Mouse (Mus musculus) liver, embryonic 16.5 days (tissue): ENCODE measurements around the gene Tsga10. TPM values are rescaled to one million over a fixed set of nuclear protein-coding genes. Genes with fewer than 3 reads are reported as not detected.

ENCODE experiments used
- ATAC-seq: fragments of 200-750 bp; cut with Nextera tagmentation; 2 replicates; pipeline ENCODE4 v1.8.0; 2017; ENCODE audit warnings: low read depth, mild to moderate bottlenecking, moderate number of reproducible peaks, moderate library complexity
- H3K27ac ChIP-seq: fragments of 300-500 bp; sonication (generic); 2 replicates; pipeline ENCODE4 v1.5.1; 2014; ENCODE audit warnings: mild to moderate bottlenecking, low read length
- H3K27me3 ChIP-seq: fragments of 300-500 bp; sonication (generic); 2 replicates; pipeline ENCODE4 v1.6.1; 2014; ENCODE audit warnings: low read depth, low read length, mixed read lengths; ENCODE audit not compliant: control insufficient read depth, insufficient read depth
- H3K36me3 ChIP-seq: fragments of 300-500 bp; sonication (generic); 2 replicates; pipeline ENCODE4 v1.6.1; 2014; ENCODE audit warnings: mild to moderate bottlenecking; ENCODE audit not compliant: control insufficient read depth, insufficient read depth
- H3K4me1 ChIP-seq: fragments of 300-500 bp; sonication (generic); 2 replicates; pipeline ENCODE4 v1.6.1; 2014; ENCODE audit warnings: low read depth, low read length, mixed read lengths; ENCODE audit not compliant: control insufficient read depth
- H3K4me2 ChIP-seq: fragments of 300-500 bp; sonication (generic); 2 replicates; pipeline ENCODE4 v1.6.1; 2014; ENCODE audit warnings: low read depth, low read length, mixed read lengths
- H3K4me3 ChIP-seq: fragments of 300-500 bp; sonication (generic); 2 replicates; pipeline ENCODE4 v1.5.1; 2014; ENCODE audit warnings: low read depth, mild to moderate bottlenecking, low read length
- H3K9ac ChIP-seq: fragments of 300-500 bp; sonication (generic); 2 replicates; pipeline ENCODE4 v1.6.1; 2014; ENCODE audit warnings: low read depth, low read length
- H3K9me3 ChIP-seq: fragments of 300-500 bp; sonication (generic); replicated peaks from 2 replicates; pipeline ENCODE4 v1.6.1; 2016; ENCODE audit warnings: low read length; ENCODE audit not compliant: control insufficient read depth
- WGBS: fragments of 180-500 bp; shearing (Covaris S2); extraction: QIAGEN DNeasy Blood & Tissue Kit; methylation state at CpG from one replicate; pipeline ENCODE4 v1.1.7; 2014; ENCODE audit not compliant: insufficient replicate concordance; 5-methylcytosine and 5-hydroxymethylcytosine counted together
- polyA plus RNA-seq: library from polyadenylated mRNA; unstranded; fragments of >200 nt; fragmentation: Nextera tagmentation; extraction: Ambion mirVana; gene quantifications from 2 replicates; pipeline ENCODE4 v1.2.1, GENCODE M21; 2015

Tsga10 gene
- 1.1 and 1.4 TPM in 2 replicates for polyA plus RNA-seq

DNA sequence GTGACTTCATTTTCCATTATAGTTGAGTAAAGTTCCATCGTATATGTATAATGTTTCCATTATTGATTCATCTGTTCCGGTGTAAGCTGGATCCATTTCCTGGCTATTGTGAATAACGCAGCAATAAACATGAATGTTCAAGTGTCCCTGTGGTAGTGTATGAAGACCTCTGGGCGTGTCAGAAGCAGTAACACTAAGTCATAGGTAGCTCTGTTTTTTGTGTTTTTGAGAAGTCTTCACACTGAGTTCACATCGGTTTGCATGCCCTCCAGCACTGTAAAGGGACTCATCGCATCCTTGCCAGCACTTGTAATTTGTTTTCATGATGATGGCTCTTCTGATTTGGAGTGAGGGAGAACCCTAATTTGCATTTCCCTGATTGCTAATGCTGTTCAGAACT is at the start of gene Tsga10:
Gene Tsga10, minus strand, starts transcription at position 144 of the 400 bp plus-strand sequence.
- Histone ChIP-seq H3K9ac (peak within 1 kb of the TSS; percentile 87), H3K27ac (peak within 1 kb of the TSS; percentile 92), H3K9me3 (no peaks in the 10 kb centered on the region), H3K4me3 (peak within 1 kb of the TSS; percentile 70), H3K27me3 (no peaks in the 10 kb centered on the region), H3K4me2 (peak within 1 kb of the TSS; percentile 89), H3K4me1 (peaks cover 9% of the 10 kb centered on the region), H3K36me3 (no peaks in the 10 kb centered on the region)
- 78% methylated on average over 6 of the region's 6 CpGs for WGBS
- no peak for ATAC-seq

GRCm38 (mm10) chr1:37912751-37913150 is 46.5 kb upstream of the Tsga10 start:
- H3K27ac ChIP-seq = no peak overlapping the region

GRCm38 (mm10) chr1:37903178-37903577 is 36.9 kb upstream of the Tsga10 start:
- Histone ChIP-seq H3K9ac (no peak overlapping the region), H3K27me3 (no peaks in the 10 kb centered on the region), H3K9me3 (no peaks in the 10 kb centered on the region), H3K36me3 (peaks cover 11% of the 10 kb centered on the region), H3K4me2 (no peak overlapping the region), H3K4me3 (no peak overlapping the region), H3K27ac (no peak overlapping the region), H3K4me1 (no peaks in the 10 kb centered on the region)
- ATAC-seq = no peak
- 30% methylated on average over 6 of the region's 6 CpGs for WGBS

More at GRCm38 (mm10) chr1:37912751-37913150, 46.5 kb upstream of the Tsga10 start:
- Histone ChIP-seq H3K4me2 (no peak overlapping the region), H3K9ac (no peak overlapping the region), H3K9me3 (no peaks in the 10 kb centered on the region), H3K27me3 (no peaks in the 10 kb centered on the region), H3K4me3 (no peak overlapping the region), H3K4me1 (no peaks in the 10 kb centered on the region), H3K36me3 (no peaks in the 10 kb centered on the region)
- WGBS = 59% methylated on average over 2 of the region's 2 CpGs
- ATAC-seq = no peak

GRCm38 (mm10) chr1:37900288-37900687 is 34.1 kb upstream of the Tsga10 start:
- Histone ChIP-seq H3K9ac (no peak overlapping the region), H3K27ac (no peak overlapping the region), H3K4me3 (no peak overlapping the region), H3K4me1 (no peaks in the 10 kb centered on the region), H3K9me3 (no peaks in the 10 kb centered on the region), H3K4me2 (no peak overlapping the region), H3K27me3 (no peaks in the 10 kb centered on the region), H3K36me3 (peaks cover 24% of the 10 kb centered on the region)
- WGBS = 67% methylated on average over 6 of the region's 6 CpGs
- no peak for ATAC-seq

DNA sequence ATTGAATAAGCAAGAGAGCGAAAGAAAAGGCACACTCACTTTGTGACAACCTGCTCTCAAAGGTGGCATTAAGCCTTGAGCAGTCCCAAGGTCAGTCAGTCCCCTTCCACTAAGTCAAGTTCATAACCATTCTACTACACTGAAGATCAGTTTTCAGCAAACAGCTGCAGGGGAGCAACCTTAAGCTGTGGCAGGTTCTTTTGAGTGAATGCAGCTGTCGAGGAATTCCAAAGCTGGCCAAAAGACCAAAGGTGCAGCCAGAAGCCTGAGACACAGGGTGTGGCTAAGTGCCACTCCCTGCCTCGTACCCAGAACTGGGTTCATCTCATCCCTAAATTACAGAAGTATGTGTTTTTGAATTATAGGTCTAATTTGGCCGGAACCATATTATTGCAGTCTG is 33.6 kb upstream of the Tsga10 start:
- H3K36me3 ChIP-seq = peaks cover 24% of the 10 kb centered on the region
- no peak for ATAC-seq
- no peaks in the 10 kb centered on the region for H3K27me3 ChIP-seq
- H3K4me3 ChIP-seq = no peak overlapping the region
- no peak overlapping the region for H3K4me2 ChIP-seq
- H3K27ac ChIP-seq = no peak overlapping the region
- H3K9me3 ChIP-seq = no peaks in the 10 kb centered on the region
- whole genome bisulfite sequencing = 66% methylated on average over 4 of the region's 4 CpGs
- no peaks in the 10 kb centered on the region for H3K4me1 ChIP-seq
- no peak overlapping the region for H3K9ac ChIP-seq

DNA sequence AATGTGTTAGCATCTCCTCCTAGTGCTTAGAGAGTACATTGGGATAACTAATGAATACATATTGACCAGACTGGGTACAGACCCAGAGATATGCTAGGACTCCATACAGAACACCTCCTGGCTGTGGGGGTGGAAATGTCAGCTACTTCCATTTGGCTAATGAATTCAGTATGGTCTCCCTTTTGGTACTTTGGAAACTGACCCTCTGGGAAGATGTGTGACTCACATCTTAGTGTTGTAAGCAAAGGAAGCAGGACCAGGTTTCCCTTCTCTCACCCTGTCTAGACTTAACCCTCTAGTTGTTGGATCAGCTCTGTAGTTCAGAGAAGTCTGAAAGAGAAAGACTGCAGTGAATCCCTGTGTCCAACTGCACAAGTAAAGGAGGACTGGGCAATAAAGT is 28.4 kb upstream of the Tsga10 start:
- Histone ChIP-seq H3K27me3 (no peaks in the 10 kb centered on the region), H3K4me1 (peaks cover 12% of the 10 kb centered on the region), H3K4me2 (no peak overlapping the region), H3K9ac (no peak overlapping the region), H3K27ac (no peak overlapping the region), H3K9me3 (no peaks in the 10 kb centered on the region), H3K36me3 (peaks cover 28% of the 10 kb centered on the region), H3K4me3 (no peak overlapping the region)
- ATAC-seq = no peak

DNA sequence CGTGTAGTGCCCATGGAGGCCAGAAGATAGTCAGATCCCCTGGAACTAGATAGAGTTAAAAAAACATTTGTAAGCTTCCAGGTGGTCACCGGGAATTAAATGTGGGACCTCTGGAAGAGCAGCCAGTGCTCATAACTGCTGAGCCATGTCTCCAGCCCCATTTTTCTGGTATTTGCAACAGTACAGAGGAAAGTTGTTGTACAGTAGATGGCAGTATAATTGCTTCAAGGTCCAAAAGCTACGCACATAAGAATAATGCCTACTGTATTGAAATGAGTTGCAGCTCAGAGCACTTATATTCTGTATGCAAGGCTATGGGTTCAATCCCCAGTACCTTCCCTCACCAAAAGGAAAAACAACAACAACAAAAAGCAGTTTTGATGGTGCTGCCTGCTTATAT is 25.2 kb upstream of the Tsga10 start:
- peak overlapping the region; percentile 67 for H3K9ac ChIP-seq
- no peaks in the 10 kb centered on the region for H3K9me3 ChIP-seq
- H3K36me3 ChIP-seq = peaks cover 8% of the 10 kb centered on the region; the same call in 1 of the 2 replicates
- peak overlapping the region; percentile 74 for H3K4me2 ChIP-seq
- peak overlapping the region; percentile 75 for H3K4me3 ChIP-seq
- ATAC-seq = no peak
- H3K27ac ChIP-seq = no peak overlapping the region
- H3K27me3 ChIP-seq = no peaks in the 10 kb centered on the region
- H3K4me1 ChIP-seq = peaks cover 26% of the 10 kb centered on the region
- 36% methylated on average over 3 of the region's 3 CpGs for WGBS

DNA sequence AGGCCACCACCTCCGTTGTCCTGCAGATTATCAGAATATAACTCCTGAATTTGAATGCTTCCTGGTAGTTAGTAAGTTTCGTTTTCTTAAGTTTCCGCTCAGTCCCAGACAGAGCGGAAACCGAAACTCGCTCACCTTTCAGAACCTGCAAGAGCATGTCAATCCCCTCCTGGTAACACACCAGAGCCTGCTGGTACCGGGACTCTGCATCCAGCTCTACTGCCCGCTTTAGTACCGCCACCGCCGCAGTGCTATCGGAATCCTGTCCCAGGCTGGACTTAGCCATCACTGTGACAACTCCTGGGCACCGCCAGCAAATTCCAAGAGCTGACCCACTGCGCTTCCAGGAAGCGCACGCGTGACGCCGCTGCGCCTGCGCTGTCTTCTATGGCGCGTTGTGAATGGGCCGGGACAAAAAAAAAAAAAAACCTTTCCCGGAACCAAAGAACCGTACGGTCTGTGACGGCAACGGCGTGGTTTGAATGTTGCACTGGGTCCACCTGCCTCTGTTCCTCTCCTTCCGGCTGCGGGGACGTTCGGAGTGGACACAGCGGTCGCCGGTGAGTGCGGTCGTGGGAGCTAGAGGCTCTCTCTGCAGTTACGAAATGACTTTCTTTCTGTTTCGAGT is 23.9 kb upstream of the Tsga10 start, which contains the start of the genes Mitd1 and Mrpl30:
Gene Mitd1, minus strand, starts transcription at position 387 of the 628 bp plus-strand sequence.
Gene Mrpl30, plus strand, starts transcription at position 453 of the 628 bp plus-strand sequence.
- Histone ChIP-seq H3K27ac (peak within 1 kb of the TSS; percentile 84), H3K4me2 (peak within 1 kb of the TSS; percentile 74), H3K27me3 (no peaks in the 10 kb centered on the region), H3K4me3 (peak within 1 kb of the TSS; percentile 75), H3K36me3 (peaks cover 4% of the 10 kb centered on the region; the same call in 1 of the 2 replicates), H3K9me3 (no peaks in the 10 kb centered on the region), H3K4me1 (peaks cover 26% of the 10 kb centered on the region), H3K9ac (peak within 1 kb of the TSS; percentile 67)
- ATAC-seq = peak; percentile 91
- WGBS = under 1% methylated on average over 41 of the region's 41 CpGs

GRCm38 (mm10) chr1:37889206-37889605 is 23.0 kb upstream of the Tsga10 start:
- peak overlapping the region; percentile 74 for H3K4me2 ChIP-seq
- peak overlapping the region; percentile 67 for H3K9ac ChIP-seq
- 67% methylated on average over 7 of the region's 7 CpGs for WGBS
- no peaks in the 10 kb centered on the region for H3K27me3 ChIP-seq
- H3K27ac ChIP-seq = peak overlapping the region; percentile 84
- no peaks in the 10 kb centered on the region for H3K9me3 ChIP-seq
- H3K4me3 ChIP-seq = peak overlapping the region; percentile 75
- peaks cover 7% of the 10 kb centered on the region for H3K36me3 ChIP-seq
- ATAC-seq = no peak
- peaks cover 29% of the 10 kb centered on the region for H3K4me1 ChIP-seq
